Mouse (Mus musculus) thymus, adult 18-20 months (tissue): ENCODE results near the gene Nudt10.
"Not testable (repeated sequence)": the region's sequence is repeated elsewhere in the genome, so short reads cannot be mapped to it uniquely, and the experiment has no call there.

ENCODE experiments used
- DNase-seq, 2 experiments: peaks; one replicate each; pipeline ENCODE4 v3.0.0; 2022; ENCODE audit warnings: mixed read lengths in 2 of 2

Gene Nudt10

DNA sequence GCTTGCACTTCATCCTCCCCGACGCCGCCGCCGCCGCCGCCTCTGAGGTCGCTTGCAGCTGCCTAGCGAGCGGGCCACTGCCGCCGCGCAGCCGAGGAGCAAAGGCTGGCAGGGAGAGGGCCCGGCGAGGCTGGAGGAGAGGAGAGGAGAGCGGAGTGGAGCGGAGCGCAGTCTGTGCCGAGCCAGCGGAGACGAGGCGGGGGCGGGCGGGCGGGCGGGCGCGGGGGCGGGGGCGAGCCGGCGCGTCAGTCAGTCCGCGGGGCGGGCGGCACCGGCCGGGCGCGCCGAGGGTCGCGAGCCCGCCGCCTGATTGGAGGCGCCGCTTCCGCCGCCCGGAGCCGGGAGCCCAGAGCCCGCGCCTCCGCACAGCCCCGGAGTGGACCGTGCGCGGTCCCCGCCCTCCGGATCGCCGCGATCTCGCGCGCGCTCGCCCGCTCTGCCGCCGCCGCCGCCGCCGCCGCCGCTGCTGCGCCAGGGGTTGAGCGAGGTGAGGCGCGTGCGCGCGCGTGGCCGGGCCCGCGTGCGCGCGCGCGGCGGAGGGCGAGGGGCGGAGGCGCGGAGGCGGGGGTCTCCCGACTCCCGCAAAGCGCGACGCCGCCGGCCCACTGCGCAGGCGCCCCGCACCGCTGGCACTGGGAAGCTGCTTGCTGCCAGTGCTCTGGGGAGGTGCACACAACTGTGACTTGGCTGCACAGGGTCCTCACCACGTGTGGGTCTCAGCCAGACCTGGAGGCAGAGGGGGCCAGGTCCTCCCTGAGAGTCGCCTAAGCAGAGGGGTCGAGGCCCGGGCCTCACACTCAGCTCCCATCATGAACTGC is at the start of gene Nudt10:
Gene Nudt10, minus strand, starts transcription at position 193 of the 818 bp plus-strand sequence.
- not testable (repeated sequence) for DNase-seq

DNA sequence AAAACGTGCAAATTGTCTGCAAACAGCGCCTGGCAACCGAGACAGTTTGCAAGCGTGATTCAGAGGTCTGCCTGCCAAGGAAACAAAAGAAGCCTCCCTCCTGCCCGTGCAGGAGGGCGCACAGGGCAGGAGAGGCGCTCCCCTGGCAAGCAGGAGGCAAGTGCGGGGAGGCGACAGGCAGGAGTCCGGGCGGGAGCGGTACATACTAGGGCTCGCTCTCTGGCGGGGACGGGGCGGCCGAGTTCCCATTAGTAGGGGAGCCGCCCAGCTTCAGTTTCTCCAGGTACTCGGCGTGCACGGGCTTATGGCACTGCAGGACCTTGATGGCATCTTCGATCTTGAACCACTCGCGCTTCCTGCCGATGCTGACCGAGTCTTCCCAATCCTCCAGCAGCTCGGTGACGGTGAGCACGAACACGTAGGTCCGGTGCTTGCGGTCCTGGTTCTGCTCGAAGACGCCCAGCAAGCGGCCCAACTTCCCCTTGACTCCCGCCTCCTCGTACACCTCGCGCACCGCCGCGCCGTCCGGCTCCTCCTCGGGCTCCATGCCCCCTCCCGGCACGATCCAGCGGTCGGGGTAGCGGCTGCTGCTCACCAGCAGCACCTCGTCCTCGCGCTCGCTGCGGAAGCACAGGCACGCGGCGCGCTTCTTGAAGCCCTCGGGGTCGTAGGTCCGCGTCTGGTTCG is 536 bp downstream of the Nudt10 start:
- not testable (repeated sequence) for DNase-seq

GRCm38 (mm10) chrX:6171718-6172117 is 1.1 kb downstream of the Nudt10 start:
- DNase-seq, result no peak
